Mouse (Mus musculus) limb, embryonic 11.5 days (tissue): Measurements from ENCODE around the gene Nprl3. TPM values are rescaled to one million over a fixed set of nuclear protein-coding genes. Genes with fewer than 3 reads are reported as not detected.
A peak's percentile ranks its signal among the peaks of the same experiment; 100 is the strongest.

Experiments
- ATAC-seq: fragments of 200-750 bp; cut with Nextera tagmentation; 2 replicates; pipeline ENCODE4 v1.8.0; 2017; ENCODE audit warnings: low read depth; ENCODE audit not compliant: insufficient number of reproducible peaks, low FRiP score, low TSS enrichment
- DNase-seq: peaks from one replicate; pipeline ENCODE4 v3.0.0-alpha.2; 2015; ENCODE audit warnings: low spot score
- H3K27ac ChIP-seq: fragments of 300-500 bp; sonication (generic); replicated peaks from 2 replicates; pipeline ENCODE4 v1.5.1; 2014; ENCODE audit warnings: low read depth, mild to moderate bottlenecking, low read length
- H3K27me3 ChIP-seq: fragments of 300-500 bp; sonication (generic); 2 replicates; pipeline ENCODE4 v1.6.1; 2014; ENCODE audit warnings: mild to moderate bottlenecking, low read length, mixed read lengths; ENCODE audit not compliant: control insufficient read depth, insufficient read depth
- H3K36me3 ChIP-seq: fragments of 300-500 bp; sonication (generic); 2 replicates; pipeline ENCODE4 v1.6.1; 2014; ENCODE audit warnings: mild to moderate bottlenecking, low read length, moderate library complexity, mixed read lengths; ENCODE audit not compliant: control insufficient read depth, insufficient read depth
- H3K4me1 ChIP-seq: fragments of 300-500 bp; sonication (generic); 2 replicates; pipeline ENCODE4 v1.6.1; 2014; ENCODE audit warnings: low read length, mixed read lengths; ENCODE audit not compliant: control insufficient read depth, insufficient read depth
- H3K4me2 ChIP-seq: fragments of 300-500 bp; sonication (generic); 2 replicates; pipeline ENCODE4 v1.6.1; 2014; ENCODE audit warnings: low read depth, mild to moderate bottlenecking, moderate library complexity; ENCODE audit not compliant: severe bottlenecking
- H3K4me3 ChIP-seq: fragments of 300-500 bp; sonication (generic); 2 replicates; pipeline ENCODE4 v1.5.1; 2014; ENCODE audit warnings: low read depth, low read length
- H3K9ac ChIP-seq: fragments of 300-500 bp; sonication (generic); 2 replicates; pipeline ENCODE4 v1.6.1; 2014; ENCODE audit warnings: mild to moderate bottlenecking, low read length
- H3K9me3 ChIP-seq: fragments of 300-500 bp; sonication (generic); 2 replicates; pipeline ENCODE4 v1.6.1; 2016; ENCODE audit warnings: low read length; ENCODE audit not compliant: control insufficient read depth
- WGBS: fragments of 180-500 bp; shearing (Covaris S2); extraction: QIAGEN DNeasy Blood & Tissue Kit; methylation state at CpG from one replicate; pipeline ENCODE4 v1.1.7; 2014; 5-methylcytosine and 5-hydroxymethylcytosine counted together
- polyA plus RNA-seq: library from polyadenylated mRNA; unstranded; fragments of >200 nt; fragmentation: Nextera tagmentation; extraction: Ambion mirVana; gene quantifications from 2 replicates; pipeline ENCODE4 v1.2.1, GENCODE M21; 2014

Gene Nprl3
- 30.6 and 42.0 TPM in 2 replicates for polyA plus RNA-seq

DNA sequence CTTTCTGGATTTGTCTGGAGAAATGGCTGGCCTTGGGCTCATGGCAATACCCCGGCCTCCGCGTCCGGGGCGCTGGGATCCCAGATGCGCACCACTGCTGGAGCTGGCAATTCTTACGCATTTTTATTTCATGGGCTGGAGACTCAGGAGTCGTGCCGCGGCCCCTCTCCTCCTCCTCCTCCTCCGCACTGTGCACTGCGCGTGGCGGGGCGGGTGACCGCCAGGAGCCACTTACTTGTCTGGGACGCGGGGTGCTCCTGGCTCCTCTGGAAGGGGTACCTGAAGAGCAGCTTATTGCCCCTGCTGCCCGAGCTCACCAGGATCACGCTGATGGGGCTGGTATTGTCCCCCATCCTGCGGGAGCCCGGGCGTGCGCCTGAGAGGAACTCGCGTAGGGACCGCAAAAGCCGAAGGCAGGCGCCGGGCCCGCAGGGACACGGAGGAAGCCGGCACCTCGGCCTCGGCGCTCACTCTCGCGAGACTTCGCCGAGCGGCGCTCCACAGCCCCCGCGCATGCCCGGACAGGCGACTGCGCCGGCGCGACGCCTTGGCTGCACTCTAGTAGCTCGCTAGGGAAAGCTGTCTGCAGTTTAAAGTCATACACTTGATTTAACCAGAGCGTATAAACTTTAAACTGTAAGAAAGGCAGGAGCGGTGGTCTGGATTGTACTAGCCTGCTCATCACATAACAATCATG, at the start of gene Nprl3:
Nprl3 (minus strand) TSS at position 520 of the 697 bp plus-strand sequence.
- peak within 1 kb of the TSS; percentile 63 for H3K4me2 ChIP-seq
- no peaks in the 10 kb centered on the region for H3K36me3 ChIP-seq
- peak within 1 kb of the TSS; percentile 97 for H3K9ac ChIP-seq
- H3K4me1 ChIP-seq: no peaks in the 10 kb centered on the region; the same call in 1 of the 2 replicates
- peak within 1 kb of the TSS; percentile 75 for H3K4me3 ChIP-seq
- under 1% methylated on average over 54 of the region's 54 CpGs for WGBS
- peak within 1 kb of the TSS; percentile 93 for H3K27ac ChIP-seq
- H3K27me3 ChIP-seq: no peaks in the 10 kb centered on the region
- peak; percentile 98 for ATAC-seq
- no peaks in the 10 kb centered on the region for H3K9me3 ChIP-seq
- peak; percentile 96 for DNase-seq

DNA sequence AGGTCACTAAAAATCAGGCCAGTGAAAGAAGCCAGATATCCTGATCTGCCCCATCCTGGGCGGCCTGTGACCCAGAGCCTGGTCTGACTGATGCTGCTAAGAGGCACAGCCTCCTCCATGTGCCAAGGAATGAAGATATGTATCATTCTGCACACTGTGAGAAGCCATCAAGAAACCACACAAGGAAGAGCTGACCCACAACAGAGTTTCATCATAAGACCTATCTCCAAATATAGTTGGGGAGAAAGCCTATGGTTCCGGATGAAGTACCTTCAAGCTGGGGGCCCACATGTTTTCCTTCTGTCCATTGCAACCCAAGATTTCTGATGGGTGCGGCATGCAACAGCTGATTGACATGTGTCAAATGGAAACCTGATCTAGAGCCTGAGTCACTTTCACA, 48.5 kb upstream of the Nprl3 start:
- ATAC-seq (no peak), DNase-seq (no peak)
- whole genome bisulfite sequencing: 87% methylated on average over 3 of the region's 3 CpGs

DNA sequence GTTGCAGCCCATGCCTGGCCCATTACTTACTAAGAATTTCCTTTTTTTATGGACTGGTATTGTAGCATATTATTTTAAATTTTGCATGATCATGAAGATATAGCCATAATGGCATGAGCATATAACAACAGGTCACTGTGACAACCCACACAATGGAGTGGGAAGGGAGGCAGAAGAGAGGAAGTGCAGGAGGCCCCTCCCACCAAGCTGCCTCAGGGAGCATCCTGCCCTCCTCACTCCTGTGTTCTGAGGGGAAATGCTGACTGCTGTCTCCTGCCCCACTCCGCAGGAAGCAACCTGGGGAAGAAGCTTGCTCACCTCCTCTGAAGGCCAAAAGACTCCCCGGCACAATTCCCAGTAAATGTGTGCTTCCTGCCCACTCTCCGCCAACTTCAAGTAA, 42.4 kb upstream of the Nprl3 start:
- DNase-seq: no peak
- H3K27ac ChIP-seq: no peak overlapping the region
- no peak overlapping the region for H3K9ac ChIP-seq
- H3K9me3 ChIP-seq: no peaks in the 10 kb centered on the region
- no peaks in the 10 kb centered on the region for H3K4me1 ChIP-seq
- no peaks in the 10 kb centered on the region for H3K36me3 ChIP-seq
- no peaks in the 10 kb centered on the region for H3K27me3 ChIP-seq
- no peak overlapping the region for H3K4me2 ChIP-seq
- no peak for ATAC-seq
- H3K4me3 ChIP-seq: no peak overlapping the region
- WGBS: 76% methylated on average over 3 of the region's 3 CpGs

More for the DNA sequence above, 48.5 kb upstream of the Nprl3 start:
- Histone ChIP-seq H3K4me3 (no peak overlapping the region), H3K27ac (no peak overlapping the region), H3K36me3 (no peaks in the 10 kb centered on the region), H3K4me2 (no peak overlapping the region), H3K9me3 (no peaks in the 10 kb centered on the region), H3K9ac (no peak overlapping the region), H3K4me1 (no peaks in the 10 kb centered on the region), H3K27me3 (no peaks in the 10 kb centered on the region)

DNA sequence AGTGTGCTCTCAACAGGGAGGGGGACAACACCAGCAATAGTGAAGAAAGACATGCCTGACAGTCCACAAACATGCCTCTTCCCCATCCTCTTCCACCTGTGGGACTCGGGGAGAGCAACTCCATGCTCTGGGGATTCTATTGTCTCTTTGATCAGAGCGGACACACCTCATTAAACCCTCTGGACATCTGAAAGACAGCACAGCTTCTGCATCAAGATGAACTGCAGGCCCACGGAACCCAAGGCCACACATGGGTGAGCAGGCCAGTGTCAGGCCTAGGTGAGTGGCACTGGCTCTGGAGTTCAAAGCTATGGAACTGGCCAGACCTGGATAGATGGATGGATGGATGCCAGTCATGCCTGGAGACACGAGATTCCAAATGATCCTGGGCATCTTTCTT, 41.9 kb upstream of the Nprl3 start:
- Histone ChIP-seq H3K27ac (no peak overlapping the region), H3K4me3 (no peak overlapping the region), H3K4me2 (no peak overlapping the region), H3K9ac (no peak overlapping the region), H3K4me1 (no peaks in the 10 kb centered on the region), H3K27me3 (no peaks in the 10 kb centered on the region), H3K9me3 (no peaks in the 10 kb centered on the region), H3K36me3 (no peaks in the 10 kb centered on the region)
- 69% methylated on average over 4 of the region's 4 CpGs for WGBS
- no peak for ATAC-seq
- DNase-seq: no peak

DNA sequence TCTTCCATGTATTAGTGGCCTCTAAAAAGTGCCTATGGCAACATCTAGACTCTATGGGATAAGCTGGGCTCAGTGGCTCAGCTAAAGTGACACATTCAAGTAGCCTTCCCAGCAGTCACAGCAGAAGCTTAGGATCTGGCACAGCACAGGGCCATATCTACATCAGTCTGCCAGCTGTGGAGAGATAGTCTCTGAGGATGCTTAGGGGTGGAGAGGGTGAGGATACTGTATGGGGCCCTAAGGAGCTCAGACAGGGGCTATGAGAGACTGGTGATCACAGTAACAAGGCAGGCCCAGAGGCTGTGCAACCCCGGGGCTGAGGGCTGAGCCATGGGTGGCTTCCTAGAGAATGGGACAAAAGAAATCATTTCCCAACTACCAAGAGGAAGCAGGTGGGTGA, 39.5 kb upstream of the Nprl3 start:
- Histone ChIP-seq H3K9ac (no peak overlapping the region), H3K9me3 (no peaks in the 10 kb centered on the region), H3K27me3 (no peaks in the 10 kb centered on the region), H3K4me1 (no peaks in the 10 kb centered on the region), H3K4me2 (no peak overlapping the region), H3K36me3 (no peaks in the 10 kb centered on the region), H3K27ac (no peak overlapping the region), H3K4me3 (no peak overlapping the region)
- ATAC-seq: no peak
- 79% methylated on average over 1 of the region's 1 CpGs for WGBS
- DNase-seq: no peak

DNA sequence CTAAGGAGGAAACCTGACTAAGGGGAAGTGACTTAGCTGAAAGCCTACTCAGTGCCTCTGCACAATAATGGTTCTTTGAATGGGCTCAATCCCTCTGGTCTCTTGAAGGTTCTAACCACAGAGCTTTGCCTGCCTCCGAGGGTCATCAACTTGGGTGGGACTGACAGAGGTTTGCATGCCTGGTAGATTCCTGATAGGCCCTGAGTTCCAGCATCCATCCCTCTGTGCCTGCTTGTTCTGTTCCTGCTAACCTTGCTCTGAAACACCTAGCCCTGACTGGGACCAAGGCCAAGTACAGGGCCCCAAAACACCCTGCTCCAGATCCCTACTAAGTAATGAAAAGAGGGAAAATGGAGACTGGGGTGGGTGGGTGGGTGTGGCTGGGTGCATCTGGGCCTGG, 35.9 kb upstream of the Nprl3 start:
- Histone ChIP-seq H3K4me3 (no peak overlapping the region), H3K36me3 (no peaks in the 10 kb centered on the region), H3K4me1 (no peaks in the 10 kb centered on the region), H3K27me3 (0 out of 2 replicates have a peak, but pooled peaks cover 3% of the 10 kb centered on the region), H3K9ac (no peak overlapping the region), H3K4me2 (no peak overlapping the region), H3K9me3 (no peaks in the 10 kb centered on the region), H3K27ac (no peak overlapping the region)
- DNase-seq: no peak
- WGBS: 90% methylated on average over 1 of the region's 1 CpGs
- no peak for ATAC-seq

DNA sequence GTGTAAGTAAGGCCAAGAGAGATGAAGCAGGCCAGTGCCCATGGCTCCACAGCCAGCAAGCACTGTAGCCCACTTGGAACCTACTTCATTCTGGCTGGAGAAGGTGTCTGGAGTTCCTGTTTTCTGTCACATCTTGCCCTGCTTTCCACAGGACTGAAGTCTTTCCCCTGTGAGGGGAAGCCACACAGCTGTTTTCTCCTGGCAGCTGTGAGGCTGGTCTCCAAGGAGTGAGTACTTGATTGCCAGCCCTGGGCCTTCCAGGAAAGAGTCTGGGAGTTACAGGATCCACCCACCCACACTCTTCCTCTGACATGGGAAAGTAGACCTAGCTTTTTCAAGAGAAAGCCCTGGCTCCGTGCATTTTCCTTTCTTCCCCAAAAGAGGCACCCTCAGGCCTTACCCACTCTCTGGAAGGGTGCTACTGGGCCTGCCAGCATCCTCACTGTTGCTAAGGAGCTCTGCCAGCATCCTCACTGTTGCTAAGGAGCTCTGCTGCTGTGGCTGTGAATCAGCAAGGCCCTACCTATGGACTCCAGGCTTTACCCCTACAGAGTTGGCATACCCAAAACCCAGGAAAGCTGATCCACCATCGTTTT, 35.4 kb upstream of the Nprl3 start:
- no peaks in the 10 kb centered on the region for H3K9me3 ChIP-seq
- DNase-seq (no peak), ATAC-seq (no peak)
- H3K27me3 ChIP-seq: 0 out of 2 replicates have a peak, but pooled peaks cover 3% of the 10 kb centered on the region
- no peaks in the 10 kb centered on the region for H3K36me3 ChIP-seq
- no peaks in the 10 kb centered on the region for H3K4me1 ChIP-seq
- H3K27ac ChIP-seq: no peak overlapping the region
- 52% methylated on average over 2 of the region's 2 CpGs for WGBS
- no peak overlapping the region for H3K4me2 ChIP-seq
- no peak overlapping the region for H3K4me3 ChIP-seq
- no peak overlapping the region for H3K9ac ChIP-seq

DNA sequence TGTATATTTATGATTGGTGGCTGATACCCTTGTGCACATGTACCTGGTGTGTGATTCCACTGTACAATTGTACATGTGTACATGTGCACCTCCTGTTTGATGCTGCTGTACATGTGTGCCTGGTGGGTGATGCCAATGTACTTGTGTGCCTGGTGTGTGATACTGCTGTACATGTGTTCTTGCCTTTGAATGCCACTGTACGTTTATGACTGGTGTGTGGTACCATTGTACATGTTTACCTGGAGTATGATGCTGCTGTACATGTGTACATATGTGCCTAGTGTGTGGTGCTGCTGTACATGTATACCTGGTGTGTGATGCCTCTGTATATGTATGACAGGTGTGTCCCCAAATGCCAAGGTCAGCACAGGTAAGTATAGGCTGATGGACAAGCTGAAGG, 34.0 kb upstream of the Nprl3 start:
- Histone ChIP-seq H3K27ac (no peak overlapping the region), H3K4me1 (no peaks in the 10 kb centered on the region), H3K36me3 (no peaks in the 10 kb centered on the region), H3K4me3 (no peak overlapping the region), H3K27me3 (0 out of 2 replicates have a peak, but pooled peaks cover 3% of the 10 kb centered on the region), H3K9ac (no peak overlapping the region), H3K4me2 (no peak overlapping the region), H3K9me3 (no peaks in the 10 kb centered on the region)
- 78% methylated on average over 1 of the region's 1 CpGs for WGBS
- ATAC-seq (no peak), DNase-seq (no peak)
